Mouse (Mus musculus) frontal cortex, postnatal 25 days (tissue): ENCODE data around the gene Lenep.

Source experiments
- DNase-seq, 2 experiments: peaks; one replicate each; pipeline ENCODE4 v3.0.0; 2022; ENCODE audit warnings: low spot score in 2 of 2

Gene Lenep

DNA sequence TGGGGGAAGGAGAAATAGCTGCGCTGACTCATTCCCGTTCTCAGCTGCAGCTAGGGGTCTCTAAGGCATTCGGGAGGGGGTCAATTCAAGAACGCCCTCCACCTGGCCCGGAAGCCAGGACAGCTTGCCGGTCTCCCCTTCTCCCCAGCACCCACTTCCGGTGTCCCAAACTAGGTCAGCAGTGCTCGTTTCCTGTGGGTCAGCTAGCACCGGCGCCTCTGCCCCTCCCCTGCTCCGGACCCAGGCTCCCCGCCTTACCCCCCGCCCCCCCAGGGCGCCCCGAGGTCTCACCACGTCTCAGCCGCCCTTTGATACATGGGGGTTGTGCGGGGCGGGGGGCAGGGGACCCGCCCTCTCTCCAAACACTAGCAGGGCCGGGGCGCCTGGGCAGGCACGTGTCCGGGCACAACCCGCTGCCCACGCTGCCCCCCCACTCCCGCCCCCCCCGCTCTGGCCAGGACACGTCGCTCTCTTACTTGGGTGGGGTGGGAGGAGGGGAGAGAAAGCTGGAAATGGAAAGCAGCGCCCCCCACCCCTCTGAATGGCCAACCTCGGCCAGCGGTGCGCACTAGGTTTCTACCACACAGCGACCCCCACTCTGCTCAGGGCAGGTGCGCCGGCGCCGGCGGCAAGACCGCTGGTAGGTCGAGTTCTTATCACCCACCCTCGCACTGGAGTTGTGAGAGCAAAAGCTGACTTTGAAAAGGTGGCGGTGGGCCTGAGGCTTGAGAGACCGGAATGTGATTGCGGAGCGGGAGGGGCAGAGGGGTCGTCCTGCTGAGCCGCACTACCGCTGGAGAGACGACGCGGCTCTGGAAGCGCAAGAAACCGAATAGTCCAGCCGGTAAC, 10.7 kb downstream of the Lenep start:
- no peak for DNase-seq

DNA sequence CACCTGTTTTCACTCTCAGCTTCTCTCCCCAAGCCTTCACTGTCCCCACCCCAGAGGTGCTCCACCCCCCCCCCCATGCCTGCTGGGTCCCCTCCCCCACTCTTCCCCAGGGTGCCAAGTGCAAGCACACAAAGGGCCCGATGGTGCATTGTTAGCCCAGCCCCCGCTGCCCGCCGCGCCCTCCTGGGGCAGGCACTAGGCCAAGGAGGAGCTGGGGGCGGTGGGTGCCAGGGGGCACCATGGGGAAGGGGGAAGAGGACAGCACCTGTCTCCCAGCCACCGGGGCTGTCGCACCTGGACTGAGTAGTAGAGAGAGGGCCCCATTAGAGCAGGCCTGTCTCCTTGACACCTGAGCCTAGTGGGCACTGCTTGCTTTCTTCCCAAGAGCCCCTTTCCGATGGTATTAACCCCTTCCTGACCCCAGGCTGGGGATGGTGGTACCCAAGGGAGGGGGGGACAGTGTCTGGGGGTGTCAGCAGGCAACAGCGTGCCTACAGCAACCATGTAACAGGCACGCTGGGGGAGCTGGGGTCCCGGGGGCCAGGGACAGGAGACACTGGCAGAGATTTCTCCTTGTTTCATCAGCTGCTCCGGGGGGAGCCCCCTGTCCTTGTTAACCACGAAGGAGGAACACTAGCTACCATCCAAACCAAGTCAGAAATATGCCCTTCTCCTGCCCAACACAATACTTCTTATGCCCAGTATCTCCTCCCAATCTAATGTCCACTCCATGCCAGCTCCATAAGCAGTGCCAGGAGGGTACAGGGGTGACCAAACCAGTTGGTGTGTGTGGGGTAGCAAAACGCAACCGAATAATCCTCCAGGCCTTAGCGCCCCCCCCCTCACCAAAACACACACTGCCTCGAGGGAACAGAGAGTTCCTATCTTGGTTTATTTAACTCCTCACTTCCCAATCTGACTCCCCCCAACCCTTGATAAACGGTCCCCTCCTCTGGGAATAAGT, 11.6 kb downstream of the Lenep start:
- DNase-seq, result no peak

DNA sequence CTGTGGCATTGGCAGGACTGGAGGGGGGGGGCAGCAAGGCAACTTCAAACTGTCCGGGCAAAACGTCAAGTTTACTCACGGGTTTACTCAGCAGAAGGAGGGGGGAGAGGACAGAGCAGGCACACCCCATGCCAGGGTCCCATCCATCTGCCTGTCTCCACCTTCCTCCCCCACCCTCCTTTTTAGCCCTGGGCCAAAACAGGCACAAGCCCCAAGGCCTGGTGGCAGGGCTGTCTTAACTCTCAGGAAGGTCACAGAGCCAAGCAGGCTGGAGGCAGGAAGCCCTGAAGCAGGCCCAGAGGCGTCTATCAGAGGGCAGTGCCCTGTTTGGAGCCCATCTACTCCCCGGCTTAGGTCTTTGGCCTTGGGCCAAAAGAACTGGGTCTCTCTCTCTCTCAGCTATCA, 12.5 kb downstream of the Lenep start:
- DNase-seq, result no peak

DNA sequence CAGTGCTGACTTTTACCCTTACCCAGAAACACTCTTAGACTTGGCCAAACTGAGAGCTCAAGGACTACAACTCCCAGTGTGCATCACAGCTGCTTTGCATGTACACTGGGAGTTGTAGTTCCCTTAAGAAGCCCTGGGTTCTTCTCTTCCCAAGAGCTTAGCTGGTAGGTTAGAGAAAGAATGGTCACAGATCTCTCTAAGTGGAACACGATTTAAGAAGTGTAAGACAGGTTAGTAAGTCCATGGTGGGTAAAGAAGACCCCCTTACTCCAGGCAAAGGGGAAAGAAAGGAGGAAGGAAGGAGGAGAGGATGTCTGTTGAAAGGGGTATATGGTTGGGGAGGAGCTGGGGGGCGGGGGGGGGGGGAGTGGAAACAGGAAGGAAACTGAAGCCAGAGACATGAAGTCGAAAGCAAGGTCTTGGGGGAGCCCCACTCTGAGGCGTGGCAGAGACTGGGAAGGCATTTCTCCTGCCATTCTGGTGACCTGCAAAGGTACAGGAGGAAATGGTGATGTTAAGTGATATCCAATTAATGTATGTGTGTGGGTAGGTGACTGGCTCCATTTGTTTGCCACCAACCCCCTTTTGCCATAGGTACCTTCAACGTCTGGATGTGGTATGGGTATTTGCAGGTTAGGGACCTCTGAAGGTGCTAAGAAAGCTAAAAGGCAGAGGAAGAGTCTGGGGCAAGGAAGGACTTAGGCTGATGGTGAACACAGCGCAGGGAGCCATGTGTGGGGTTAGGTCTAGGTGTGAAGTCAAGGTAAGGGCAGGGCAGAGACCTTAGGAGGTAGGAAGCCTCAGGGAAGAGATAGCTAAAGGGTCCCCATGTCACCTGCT, 13.5 kb downstream of the Lenep start:
- no peak for DNase-seq

DNA sequence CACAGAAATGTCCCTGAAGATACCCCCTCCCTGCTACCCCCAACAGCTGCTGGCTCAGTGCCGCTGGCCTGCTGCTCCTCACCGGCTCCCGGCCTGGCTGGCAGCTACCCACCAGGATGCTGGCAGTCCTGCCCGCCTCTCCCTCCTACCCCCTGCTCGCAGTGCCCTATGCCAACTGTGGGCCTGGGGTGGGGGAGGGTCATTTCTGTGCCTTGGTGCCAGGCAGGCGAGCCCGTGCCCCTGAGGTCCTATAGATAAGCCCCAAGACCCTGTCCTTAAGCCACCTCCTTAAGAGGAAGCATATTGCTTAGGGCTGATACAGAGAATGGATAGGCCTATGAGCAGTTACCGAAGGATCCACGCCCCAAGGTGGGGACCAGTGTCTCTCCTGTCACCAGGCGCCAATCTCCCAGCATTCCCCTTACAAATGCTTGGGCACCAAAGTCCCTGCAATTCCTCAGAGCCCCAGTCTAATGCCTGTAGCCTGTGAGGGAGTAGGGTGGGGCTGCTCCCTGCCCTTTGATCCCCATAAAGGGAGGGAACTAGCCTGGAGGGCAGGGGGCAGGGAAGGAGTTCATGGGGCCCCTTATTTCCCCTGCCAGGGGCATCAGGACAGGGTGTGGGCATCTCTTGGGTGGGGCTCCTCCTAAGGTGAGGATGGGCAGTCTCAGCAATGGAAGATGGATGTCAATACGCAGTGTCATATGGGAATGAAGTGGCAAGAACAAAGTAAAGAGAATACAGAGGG, 14.3 kb downstream of the Lenep start:
- no peak for DNase-seq

DNA sequence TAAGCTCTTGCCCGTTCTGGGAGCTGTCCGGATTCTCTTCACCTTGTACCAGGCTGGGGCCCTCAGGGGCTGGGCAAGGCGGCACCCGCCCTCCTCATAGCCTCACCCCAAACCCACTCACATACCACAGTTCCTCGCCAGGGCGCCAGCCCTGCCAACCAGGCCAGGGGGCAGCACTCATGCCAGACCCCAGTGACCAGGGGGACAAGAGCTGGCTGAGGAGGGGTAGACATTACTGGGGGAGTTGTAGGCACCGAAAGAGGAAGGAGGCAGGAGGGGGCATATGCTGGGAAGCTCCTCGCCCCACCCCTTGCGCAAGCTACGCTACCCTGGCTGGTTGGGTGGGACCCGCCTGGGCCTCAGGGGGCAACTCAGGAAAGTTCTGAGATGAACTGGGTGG, 15.0 kb downstream of the Lenep start:
- no peak for DNase-seq

DNA sequence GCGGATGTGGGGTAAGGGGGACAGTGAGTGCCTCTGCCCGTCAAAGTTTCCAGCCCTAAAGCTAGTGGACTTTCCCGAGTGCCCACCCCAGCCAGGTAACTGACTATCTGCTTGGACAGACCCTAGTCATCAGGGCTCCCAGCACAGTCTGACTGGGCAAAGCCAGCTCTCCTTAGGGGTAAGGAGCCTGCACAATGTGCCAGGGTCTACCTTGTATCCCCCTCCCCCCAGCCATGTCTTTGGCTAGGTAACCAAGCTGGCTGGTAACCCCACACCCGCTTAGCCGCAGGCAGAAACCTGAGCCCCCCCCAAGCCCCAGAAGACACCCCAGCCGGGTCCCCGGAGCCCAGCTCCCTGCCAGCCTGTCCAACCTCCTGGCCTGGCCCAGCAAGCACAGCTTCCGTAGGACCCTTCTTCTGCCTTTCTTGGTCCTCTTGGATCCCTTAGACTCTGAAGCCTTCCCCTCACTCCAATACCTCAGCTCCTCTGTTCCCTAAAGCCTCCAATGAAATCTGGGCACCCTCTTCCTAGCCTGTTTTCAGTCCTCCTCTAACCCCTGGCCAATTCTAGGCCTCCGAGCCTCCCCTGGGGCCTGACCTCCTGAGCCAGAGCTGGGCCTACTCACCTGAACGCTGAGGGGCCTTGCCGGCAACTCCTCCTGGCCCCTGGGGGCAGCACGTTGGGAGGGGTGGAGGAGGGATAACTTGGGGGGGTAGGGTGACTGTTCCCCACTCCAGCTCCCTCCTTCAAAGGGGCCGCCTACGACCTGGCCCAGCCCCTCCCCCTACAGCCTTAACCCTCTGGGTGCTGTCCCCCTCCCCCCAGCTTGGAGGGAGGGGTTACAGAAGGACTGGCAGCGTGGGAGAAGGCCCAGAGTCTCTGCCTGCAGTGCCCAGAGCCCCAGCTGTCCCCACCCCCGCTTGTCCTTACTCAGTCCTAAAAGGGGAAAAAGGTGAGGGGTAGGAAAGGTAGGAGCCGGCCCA, 15.9 kb downstream of the Lenep start:
- no peak for DNase-seq

DNA sequence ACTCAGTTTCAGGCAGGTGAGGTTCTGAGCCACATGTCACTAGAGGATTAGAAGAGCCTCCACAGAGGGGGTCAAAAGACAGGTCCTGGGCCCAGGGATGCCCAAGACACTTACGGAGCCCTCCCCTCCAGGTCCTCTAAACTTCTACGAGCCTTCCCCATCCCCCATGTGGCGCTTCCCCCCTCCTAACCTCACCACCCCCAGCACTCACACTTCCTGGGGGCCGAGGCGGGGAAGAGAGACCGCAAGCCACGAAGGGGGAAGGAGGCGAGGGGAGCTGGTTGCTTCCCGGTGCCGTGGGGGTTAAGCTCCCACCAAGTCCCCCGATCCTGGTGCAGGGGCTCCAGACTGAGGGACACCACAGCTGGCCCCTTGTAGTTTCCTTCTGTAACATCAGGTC, 17.1 kb downstream of the Lenep start:
- DNase-seq, result no peak

DNA sequence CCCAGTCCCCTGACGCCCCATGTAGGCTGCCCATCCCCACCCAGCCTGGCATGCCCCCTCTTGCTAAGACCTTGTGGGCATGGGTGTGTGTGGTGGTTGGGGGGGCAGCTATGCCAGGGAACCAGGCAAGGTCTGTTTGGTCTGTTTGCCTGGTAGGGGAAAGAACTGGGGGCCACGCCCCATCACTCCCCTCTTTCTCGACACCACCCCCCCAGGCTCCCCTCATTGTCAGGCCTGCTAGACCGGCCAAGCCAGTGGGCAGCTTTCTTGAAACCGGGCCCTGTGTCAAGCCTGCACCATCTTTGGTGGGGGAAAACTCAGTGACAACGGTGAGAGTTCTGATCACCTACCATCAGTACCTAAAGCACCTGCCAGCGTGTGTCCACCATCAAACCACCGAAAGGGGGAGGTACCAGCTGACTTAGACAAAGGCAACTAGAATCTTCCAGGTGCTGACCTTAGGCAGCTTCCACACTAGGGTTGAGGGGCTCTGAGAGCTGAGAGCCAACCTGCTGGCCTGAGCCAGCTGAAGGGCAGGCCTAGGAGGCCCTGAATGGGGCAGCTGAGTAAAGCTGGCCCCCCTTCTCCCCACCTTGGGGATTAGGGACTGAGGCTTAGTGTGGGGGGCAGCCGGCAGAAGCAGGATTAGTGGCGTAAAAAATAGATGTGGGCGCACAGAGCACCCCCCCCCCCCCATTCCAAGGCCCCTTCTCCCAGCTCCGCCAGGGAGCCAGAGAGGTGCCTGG, 18.1 kb downstream of the Lenep start:
- DNase-seq, result no peak

DNA sequence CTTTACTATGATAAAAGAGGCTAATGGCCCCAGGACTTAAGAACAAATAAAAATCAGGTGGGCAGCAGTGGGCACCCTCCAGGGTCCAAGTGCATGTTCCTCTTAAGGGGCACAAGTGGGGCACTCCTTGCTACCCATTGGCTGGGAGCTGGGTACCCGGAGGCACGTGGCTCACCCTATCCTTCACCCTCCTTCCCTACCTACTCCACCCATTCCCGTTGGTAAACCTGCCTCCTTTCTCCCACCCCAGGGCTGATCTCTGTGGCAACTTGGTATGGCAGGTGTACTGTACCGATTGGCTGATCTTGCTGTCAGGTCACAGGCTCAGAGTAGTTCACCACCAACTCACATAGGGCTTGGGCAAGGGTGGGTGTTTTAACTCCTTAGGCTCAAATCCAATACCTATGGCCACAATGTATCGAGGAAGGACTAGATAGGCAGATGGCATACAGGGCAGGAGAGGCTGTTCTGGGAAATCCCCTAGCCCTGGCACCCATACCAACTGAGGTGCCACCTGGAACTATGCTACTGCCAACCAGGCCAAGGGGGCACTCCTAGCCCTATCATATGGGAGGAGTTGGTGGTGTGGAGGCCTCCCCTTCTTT, 18.8 kb downstream of the Lenep start:
- DNase-seq, result no peak

DNA sequence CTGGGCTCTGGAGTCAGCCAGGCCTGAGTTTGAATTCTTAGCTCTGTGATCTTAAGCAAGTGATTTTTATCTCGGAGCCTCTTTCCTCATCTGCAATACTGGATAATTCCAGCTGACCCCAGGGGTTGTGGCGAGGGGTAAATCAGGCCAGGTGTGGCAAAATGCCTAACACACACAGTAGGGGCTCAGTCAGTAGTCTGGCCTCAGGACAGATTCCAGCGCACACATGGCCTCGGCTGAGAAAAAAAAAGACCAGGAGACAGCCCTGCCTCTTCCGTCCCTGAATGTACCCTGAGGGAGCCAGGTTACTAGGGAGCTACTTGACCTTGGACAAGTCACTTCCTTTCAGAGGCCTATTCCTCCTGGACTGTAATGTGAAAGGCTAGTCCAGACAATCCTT, 19.6 kb downstream of the Lenep start:
- DNase-seq, result no peak

DNA sequence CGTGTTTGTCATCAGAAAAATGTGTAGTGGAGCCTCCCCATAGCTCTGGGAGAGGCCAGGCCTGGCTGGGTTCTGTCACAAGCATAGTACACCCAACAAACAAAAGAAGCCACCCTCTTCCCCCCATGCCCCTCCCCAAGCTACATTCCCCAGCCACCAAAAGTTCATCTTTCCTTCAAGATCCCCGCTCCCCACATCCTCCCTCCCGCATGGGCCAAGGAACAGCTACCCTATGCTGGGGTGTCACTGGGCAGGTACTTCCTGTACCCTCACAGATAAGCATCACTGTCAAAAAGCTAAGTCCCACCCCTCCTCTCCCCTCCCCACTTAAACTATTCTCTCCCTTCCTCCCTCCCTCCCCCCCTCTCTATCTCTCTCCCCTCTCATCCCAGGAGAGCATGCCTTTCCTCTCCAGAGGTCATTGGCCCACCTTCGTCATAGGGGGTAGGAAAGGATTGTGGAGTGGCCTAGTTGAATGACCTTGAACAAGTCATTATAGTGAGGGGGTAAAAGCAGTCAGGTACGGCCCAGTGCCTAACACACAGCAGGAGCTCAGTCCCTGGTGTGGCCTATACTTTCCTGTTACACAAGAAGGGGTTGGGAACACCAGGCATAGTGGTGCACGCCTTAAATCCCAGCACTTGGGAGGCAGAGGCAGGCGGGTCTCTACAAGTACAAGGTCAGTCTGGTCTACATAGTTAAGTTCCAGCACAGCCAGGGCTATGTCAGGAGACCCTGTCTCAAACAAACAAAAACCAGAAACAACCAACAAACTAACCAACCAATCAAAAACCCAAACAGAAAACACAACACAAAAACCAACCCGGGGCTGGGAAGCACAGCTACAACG, 20.3 kb downstream of the Lenep start:
- no peak for DNase-seq

DNA sequence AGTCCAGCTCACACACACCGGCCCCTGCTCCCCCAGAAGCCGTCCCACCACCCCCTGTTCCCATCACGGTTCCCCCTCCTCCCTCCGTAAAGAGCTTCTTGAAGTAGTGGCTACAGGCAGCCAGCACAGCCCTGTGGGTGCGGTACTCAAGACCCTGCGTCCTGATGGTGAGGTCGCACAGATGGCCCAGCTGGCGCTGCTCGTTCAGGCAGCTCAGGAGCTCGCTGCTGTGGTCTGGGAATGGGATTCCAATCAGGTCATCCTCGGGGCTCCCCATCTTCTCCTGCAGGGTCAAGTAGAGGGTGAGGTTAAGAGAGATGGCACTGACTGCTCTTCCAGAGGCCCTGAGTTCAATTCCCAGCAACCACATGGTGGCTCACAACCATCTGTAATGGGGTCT, 21.4 kb downstream of the Lenep start:
- no peak for DNase-seq

DNA sequence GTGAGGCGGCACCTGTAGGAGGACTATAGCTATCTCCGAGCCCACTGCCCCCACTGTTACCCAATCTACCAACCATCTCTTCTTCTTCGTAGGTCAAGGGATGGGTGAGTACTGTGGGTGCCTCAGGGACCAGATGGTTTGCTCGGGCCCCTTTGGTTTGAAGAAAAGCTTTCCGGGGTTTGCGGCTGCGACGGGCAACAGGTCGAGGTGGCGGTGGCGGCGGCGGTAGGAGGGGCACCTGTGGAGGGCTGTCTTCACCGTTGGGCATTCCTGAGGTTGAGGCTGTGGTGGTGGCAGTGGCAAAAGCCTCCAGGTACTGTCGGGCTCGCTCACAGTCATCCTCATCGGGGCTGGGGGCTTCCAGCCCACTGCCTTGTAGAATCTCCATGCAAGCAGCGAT, 21.9 kb downstream of the Lenep start:
- no peak for DNase-seq

DNA sequence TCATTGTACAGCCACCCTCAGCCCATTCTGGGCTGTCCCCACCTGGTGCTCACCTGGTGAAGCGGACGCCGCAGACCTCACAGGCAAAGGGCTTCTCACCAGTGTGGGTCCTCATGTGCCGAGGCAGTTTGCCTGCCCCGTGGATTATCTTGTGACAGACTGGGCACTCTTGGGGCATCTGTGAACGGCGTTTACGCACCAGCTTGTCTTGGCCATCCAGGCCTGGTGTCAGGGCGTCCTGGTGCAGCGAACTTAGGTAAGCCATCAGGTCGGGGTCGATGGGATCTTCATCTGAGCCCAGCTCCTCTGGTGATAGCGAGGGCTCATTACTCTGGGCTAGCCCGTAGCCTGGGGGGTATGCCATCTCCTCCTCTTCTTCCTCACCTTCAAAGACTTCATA, 22.3 kb downstream of the Lenep start:
- DNase-seq, result no peak

DNA sequence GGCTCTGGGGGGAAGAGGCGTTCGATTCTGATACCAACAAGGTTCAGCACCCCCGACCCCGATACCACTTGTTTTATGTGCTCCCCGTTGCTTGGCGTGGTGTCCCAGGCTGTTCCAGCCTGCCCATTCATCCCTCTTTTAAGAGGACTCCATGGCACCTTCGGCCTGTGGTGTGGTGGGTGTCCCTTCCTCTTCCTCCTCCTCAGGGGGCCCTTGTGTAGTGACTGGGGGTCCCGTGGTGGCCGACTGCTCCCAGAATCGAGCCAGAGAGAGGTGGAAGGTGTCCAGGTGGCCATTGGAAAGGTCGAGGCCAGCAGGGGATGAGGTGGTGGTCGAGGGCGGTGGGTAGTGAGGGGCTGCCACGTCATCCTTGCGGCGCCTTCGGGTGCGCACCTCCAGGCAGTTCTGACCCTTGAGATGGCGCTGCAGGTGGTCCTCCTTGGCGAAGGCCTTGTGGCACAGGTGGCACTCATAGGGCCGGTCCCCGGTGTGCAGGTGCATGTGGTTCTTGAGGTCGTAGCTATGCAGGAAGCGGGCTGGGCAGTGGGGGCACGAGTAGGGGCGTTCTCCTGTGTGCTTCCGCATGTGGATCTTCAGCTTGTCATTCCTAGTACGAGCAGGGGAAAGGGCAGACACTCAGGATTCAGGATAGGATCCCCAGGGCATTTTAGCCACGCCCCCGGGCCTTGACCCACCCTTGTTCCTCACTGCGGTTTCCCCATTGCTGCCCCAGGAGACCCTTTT, 23.0 kb downstream of the Lenep start:
- no peak for DNase-seq

DNA sequence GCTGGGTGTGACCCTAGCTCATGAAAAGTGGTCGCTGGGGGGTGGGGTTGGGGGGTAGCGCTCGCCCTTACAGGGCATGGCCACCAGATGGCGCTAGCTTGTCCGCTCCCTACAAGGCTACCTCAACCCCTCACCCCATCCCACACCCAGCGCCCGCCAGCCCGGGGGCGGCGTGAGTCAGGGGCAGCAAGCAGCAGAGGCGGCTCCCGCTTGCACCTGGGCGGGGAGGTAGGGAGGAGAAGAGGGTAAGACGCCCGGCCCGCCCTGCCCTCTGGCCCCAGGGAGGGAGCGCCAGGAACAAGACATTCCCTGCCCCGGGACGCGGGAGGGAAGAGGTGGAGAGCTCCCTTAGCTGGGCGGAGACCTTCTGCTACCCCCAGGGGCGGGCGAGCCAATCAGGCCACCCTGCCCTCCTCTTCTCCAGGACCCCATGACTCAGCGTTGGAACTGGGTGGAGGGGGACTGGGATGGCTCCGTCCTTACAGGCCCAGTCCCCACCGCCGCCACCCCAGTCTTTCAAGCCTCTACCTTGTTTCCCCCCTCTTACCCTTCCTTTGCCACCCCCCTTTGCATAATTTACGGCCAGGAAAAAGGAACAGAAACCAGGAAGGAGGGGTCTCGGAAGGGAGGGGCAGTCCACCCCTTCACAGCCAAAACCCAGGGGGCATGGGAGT, 24.1 kb downstream of the Lenep start:
- peak; percentile 36 to 52 for DNase-seq
